Mouse (Mus musculus): ENCODE measurements around the gene Olfr70. TPM values are rescaled to one million over a fixed set of nuclear protein-coding genes. Genes with fewer than 3 reads are reported as not detected.

The Olfr70 gene
- polyA plus RNA-seq, 1 experiment from 2014 or later: not detected

- ATAC-seq: no peak
- ChIA-PET CTCF (interaction anchor here (1.1 to 1.8 kb wide), 3 partner anchors 19 to 61 kb away, joined by 3 to 6 read pairs (median 6); no protein-coding TSS in a partner anchor), POLR2A (interaction anchor here (0.9 to 1.1 kb wide), 2 partner anchors 11 to 122 kb away, joined by 3 to 5 read pairs; no protein-coding TSS in a partner anchor)
- in situ Hi-C loops (cut with MboI; ENCODE audit: low pct_unique_long_range_greater_than_20kb): no loop called here
- DNase-seq (ENCODE audit: low read depth, low spot score): no peak
- TF ChIP-seq CTCF (IDR thresholded peaks at IDR 0.05): no peak
- no peaks in the 10 kb centered on the region for H3K27me3 ChIP-seq
Observed at GRCm38 (mm10) chr4:43691026-43691425, 9.6 kb downstream of the Olfr70 start.

- in situ Hi-C loops (cut with MboI; ENCODE audit: low pct_unique_long_range_greater_than_20kb): no loop called here
- CTCF ChIA-PET: interaction anchor here (1.0 to 1.8 kb wide), 3 partner anchors 17 to 60 kb away, joined by 3 to 6 read pairs (median 3); no protein-coding TSS in a partner anchor
- POLR2A ChIA-PET: no interaction called here
- no peak for DNase-seq (ENCODE audit: low read depth, low spot score)
- no peaks in the 10 kb centered on the region for H3K27me3 ChIP-seq
- no peak for ATAC-seq
- no peak for TF ChIP-seq CTCF (IDR thresholded peaks at IDR 0.05)
Observed at GRCm38 (mm10) chr4:43690021-43690420, 10.6 kb downstream of the Olfr70 start.

GRCm38 (mm10) chr4:43679416-43680043 is 21.1 kb downstream of the Olfr70 start:
- in situ Hi-C loops (cut with MboI; ENCODE audit: low pct_unique_long_range_greater_than_20kb): no loop called here
- no peaks in the 10 kb centered on the region for H3K27me3 ChIP-seq
- no peak for TF ChIP-seq CTCF (IDR thresholded peaks at IDR 0.05)
- ChIA-PET CTCF (no interaction called here), POLR2A (no interaction called here)
- ATAC-seq (no peak), DNase-seq (ENCODE audit: low read depth, low spot score) (no peak)

- CTCF ChIA-PET: no interaction called here
- in situ Hi-C loops (cut with MboI; ENCODE audit: low pct_unique_long_range_greater_than_20kb): no loop called here
- no peak for TF ChIP-seq CTCF (IDR thresholded peaks at IDR 0.05)
- H3K27me3 ChIP-seq: no peaks in the 10 kb centered on the region
- no peak for ATAC-seq
- no peak for DNase-seq (ENCODE audit: low read depth, low spot score)
- POLR2A ChIA-PET: interaction anchor here (0.6 kb wide), 1 partner anchor 143 kb away, joined by 3 read pairs; no protein-coding TSS in a partner anchor
Observed at GRCm38 (mm10) chr4:43678541-43678940, 22.1 kb downstream of the Olfr70 start.

GRCm38 (mm10) chr4:43675608-43676007 is 25.0 kb downstream of the Olfr70 start:
- CTCF ChIA-PET: interaction anchor here (1.4 kb wide), 1 partner anchor 36 kb away, joined by 7 read pairs; no protein-coding TSS in a partner anchor
- no peak for ATAC-seq
- no peaks in the 10 kb centered on the region for H3K27me3 ChIP-seq
- in situ Hi-C loops (cut with MboI; ENCODE audit: low pct_unique_long_range_greater_than_20kb): no loop called here
- TF ChIP-seq CTCF (IDR thresholded peaks at IDR 0.05): no peak
- POLR2A ChIA-PET: no interaction called here
- DNase-seq (ENCODE audit: low read depth, low spot score): no peak

- no peak for ATAC-seq
- H3K27me3 ChIP-seq: no peaks in the 10 kb centered on the region
- in situ Hi-C loops (cut with MboI; ENCODE audit: low pct_unique_long_range_greater_than_20kb): loop anchor here (5.0 kb wide), 1 partner anchor 37 kb away; the partner anchor contains the start of gene Olfr71
- ChIA-PET CTCF (interaction anchor here (1.4 kb wide), 1 partner anchor 37 kb away, joined by 7 read pairs; no protein-coding TSS in a partner anchor), POLR2A (no interaction called here)
- no peak for DNase-seq (ENCODE audit: low read depth, low spot score)
- no peak for TF ChIP-seq CTCF (IDR thresholded peaks at IDR 0.05)
Observed at GRCm38 (mm10) chr4:43674974-43675373, 25.6 kb downstream of the Olfr70 start.

- ChIA-PET CTCF (interaction anchor here (0.9 to 4.3 kb wide), 2 partner anchors 33 to 38 kb away, joined by 3 to 32 read pairs; partner anchors contain the start of gene Olfr71), POLR2A (interaction anchor here (0.5 kb wide), 1 partner anchor 262 kb away, joined by 4 read pairs; no protein-coding TSS in a partner anchor)
- in situ Hi-C loops (cut with MboI; ENCODE audit: low pct_unique_long_range_greater_than_20kb): loop anchor here (5.0 kb wide), 1 partner anchor 39 kb away; the partner anchor contains the start of gene Olfr71
- TF ChIP-seq CTCF (IDR thresholded peaks at IDR 0.05): no peak
- ATAC-seq: no peak
- no peak for DNase-seq (ENCODE audit: low read depth, low spot score)
- no peaks in the 10 kb centered on the region for H3K27me3 ChIP-seq
Observed at GRCm38 (mm10) chr4:43673703-43674102, 26.9 kb downstream of the Olfr70 start.

GRCm38 (mm10) chr4:43672070-43672469 is 28.5 kb downstream of the Olfr70 start:
- TF ChIP-seq CTCF (IDR thresholded peaks at IDR 0.05): peak; percentile 85
- CTCF ChIA-PET: interaction anchor here (0.6 to 4.3 kb wide), 23 partner anchors 9 to 141 kb away, joined by 3 to 32 read pairs (median 4); partner anchors contain the start of genes Hint2, Hrct1, Olfr71 and Spag8
- POLR2A ChIA-PET: interaction anchor here (0.7 kb wide), 1 partner anchor 14 kb away, joined by 3 read pairs; no protein-coding TSS in a partner anchor
- DNase-seq (ENCODE audit: low read depth, low spot score): no peak
- no peak for ATAC-seq
- in situ Hi-C loops (cut with MboI; ENCODE audit: low pct_unique_long_range_greater_than_20kb): loop anchor here (5.0 kb wide), 1 partner anchor 40 kb away; the partner anchor contains the start of gene Olfr71
- no peaks in the 10 kb centered on the region for H3K27me3 ChIP-seq

- ATAC-seq: peak; percentile 52
- H3K27me3 ChIP-seq: peaks cover 3% of the 10 kb centered on the region
- in situ Hi-C loops (cut with MboI; ENCODE audit: low pct_unique_long_range_greater_than_20kb): loop anchor here (10.0 kb wide), 1 partner anchor 235 kb away; no protein-coding TSS in a partner anchor
- ChIA-PET CTCF (no interaction called here), POLR2A (interaction anchor here (0.6 kb wide), 1 partner anchor 514 kb away, joined by 3 read pairs; no protein-coding TSS in a partner anchor)
- no peak for DNase-seq (ENCODE audit: low read depth, low spot score)
- TF ChIP-seq CTCF (IDR thresholded peaks at IDR 0.05): no peak
Observed at GRCm38 (mm10) chr4:43669428-43669794, 31.2 kb downstream of the Olfr70 start.

GRCm38 (mm10) chr4:43668782-43669427 is 31.7 kb downstream of the Olfr70 start, which contains the start of the genes Tmem8b and Fam221b:
Tmem8b (plus strand) TSS chr4:43668971.
Fam221b (minus strand) TSS chr4:43669145.
- in situ Hi-C loops (cut with MboI; ENCODE audit: low pct_unique_long_range_greater_than_20kb): loop anchor here (10.0 kb wide), 1 partner anchor 234 kb away; no protein-coding TSS in a partner anchor
- POLR2A ChIA-PET: no interaction called here
- H3K27me3 ChIP-seq: peaks cover 3% of the 10 kb centered on the region
- ATAC-seq (peak; percentile 95), DNase-seq (ENCODE audit: low read depth, low spot score) (no peak)
- CTCF ChIA-PET: no interaction called here
- TF ChIP-seq CTCF (IDR thresholded peaks at IDR 0.05): no peak

Data from Patski (cell line).